Comparison of ENCODE assay signal across 8 mouse cellular contexts in the genomic region with DNA sequence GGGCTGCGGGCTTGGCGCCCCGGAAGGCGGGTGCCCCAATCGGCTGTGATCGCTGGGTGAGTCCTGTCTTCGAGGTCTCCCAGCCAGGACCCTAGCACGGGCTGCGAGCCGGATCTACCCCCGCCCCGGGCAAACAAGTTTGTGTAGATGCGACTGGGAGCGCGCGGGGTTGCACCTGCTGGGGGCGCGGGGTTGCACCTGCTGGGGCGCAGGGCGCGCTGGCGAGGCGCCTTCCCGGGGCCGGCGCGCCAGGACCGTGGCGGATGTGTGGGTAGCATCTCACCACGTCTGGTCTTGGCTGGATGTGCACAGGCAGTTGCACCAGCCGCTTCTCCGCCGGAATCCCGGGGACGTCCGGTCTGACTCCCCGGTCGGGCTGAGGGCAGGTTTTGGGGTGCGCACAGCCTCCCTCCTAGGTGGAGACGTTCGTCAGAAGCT. TPM values are rescaled to one million over a fixed set of nuclear protein-coding genes. Genes with fewer than 3 reads are reported as not detected.
A peak's percentile ranks its signal among the peaks of the same experiment; 100 is the strongest.
DNase-seq lines count a peak whose midpoint lies in the region; ATAC-seq lines count a peak whose summit lies in the region.

No protein-coding gene starts in this region.

- no peaks in the 10 kb centered on the region for H3K36me3 ChIP-seq in heart, embryonic 13.5 days
- no peaks in the 10 kb centered on the region for H3K36me3 ChIP-seq in heart, embryonic 14.5 days (ENCODE audit: control insufficient read depth, insufficient read depth, low read length)
- H3K36me3 ChIP-seq in liver, embryonic 11.5 days (ENCODE audit: control insufficient read depth, insufficient read depth, low read length), result no peaks in the 10 kb centered on the region
- H3K36me3 ChIP-seq in neural tube, embryonic 12.5 days, result no peaks in the 10 kb centered on the region

- no peak overlapping the region for H3K27ac ChIP-seq in heart, embryonic 13.5 days (replicated peaks)
- no peak overlapping the region for H3K27ac ChIP-seq in heart, embryonic 14.5 days (replicated peaks in 1 of 2; ENCODE audit: control insufficient read depth in 1 of 2, insufficient read depth in 1 of 2, low read depth in 2 of 2, low read length in 2 of 2)
- no peak overlapping the region for H3K27ac ChIP-seq in liver, embryonic 11.5 days (ENCODE audit: low read depth, low read length)
- peak overlapping the region; percentile 68; the same call in 1 of the 2 replicates for H3K27ac ChIP-seq in neural tube, embryonic 12.5 days

- 2% methylated on average over 41 of the region's 41 CpGs for WGBS in heart, embryonic 13.5 days
- WGBS in heart, embryonic 14.5 days, result under 1% methylated on average over 41 of the region's 41 CpGs
- WGBS in liver, embryonic 11.5 days, result 1% methylated on average over 41 of the region's 41 CpGs
- WGBS in neural tube, embryonic 12.5 days, result under 1% methylated on average over 41 of the region's 41 CpGs

- DNase-seq in heart, postnatal 25 days (ENCODE audit: low spot score), result no peak
- DNase-seq in cerebellum, postnatal 10 days, result peak; percentile 52 to 65
- peak; percentile 36 for DNase-seq in liver, embryonic 11.5 days (ENCODE audit: low spot score)
- DNase-seq in adipocyte (ENCODE audit: low spot score), result no peak

- H3K9ac ChIP-seq in heart, embryonic 13.5 days, result peak overlapping the region; percentile 79
- H3K9ac ChIP-seq in heart, embryonic 14.5 days (ENCODE audit: low read length), result peak overlapping the region; percentile 64
- no peak overlapping the region for H3K9ac ChIP-seq in liver, embryonic 11.5 days (ENCODE audit: low read depth, low read length)
- peak overlapping the region; percentile 90 for H3K9ac ChIP-seq in neural tube, embryonic 12.5 days

- H3K9me3 ChIP-seq in heart, embryonic 13.5 days, result 0 out of 2 replicates have a peak, but pooled peaks cover 4% of the 10 kb centered on the region
- H3K9me3 ChIP-seq in heart, embryonic 14.5 days (ENCODE audit: control insufficient read depth, low read length), result 0 out of 2 replicates have a peak, but pooled peaks cover 4% of the 10 kb centered on the region
- H3K9me3 ChIP-seq in liver, embryonic 11.5 days (ENCODE audit: control insufficient read depth, low read length), result no peaks in the 10 kb centered on the region
- H3K9me3 ChIP-seq in neural tube, embryonic 12.5 days, result no peaks in the 10 kb centered on the region

- peaks cover 74% of the 10 kb centered on the region for H3K27me3 ChIP-seq in heart, embryonic 13.5 days (replicated peaks)
- H3K27me3 ChIP-seq in heart, embryonic 14.5 days (ENCODE audit: control insufficient read depth, insufficient read depth, low read length), result peaks cover 49% of the 10 kb centered on the region
- peaks cover 38% of the 10 kb centered on the region for H3K27me3 ChIP-seq in liver, embryonic 11.5 days (replicated peaks; ENCODE audit: control insufficient read depth, insufficient read depth, low read length)
- peaks cover 5% of the 10 kb centered on the region; the same call in 1 of the 2 replicates for H3K27me3 ChIP-seq in neural tube, embryonic 12.5 days (replicated peaks)

- no peak for ATAC-seq in heart, embryonic 13.5 days (ENCODE audit: extremely low read depth, insufficient number of reproducible peaks, low FRiP score, low TSS enrichment)
- no peak for ATAC-seq in heart, embryonic 14.5 days (ENCODE audit: insufficient number of reproducible peaks, insufficient read depth, low FRiP score, low read depth)
- no peak for ATAC-seq in liver, embryonic 11.5 days (replicated peaks; ENCODE audit: low FRiP score)
- peak; percentile 55 for ATAC-seq in neural tube, embryonic 12.5 days (ENCODE audit: low FRiP score, low read depth)
- no peak for ATAC-seq in megakaryocyte-erythroid progenitor cell, adult 5-6 weeks (replicated peaks; ENCODE audit: low FRiP score, low TSS enrichment, poor library complexity, severe bottlenecking)

- H3K4me1 ChIP-seq in heart, embryonic 13.5 days, result peaks cover 10% of the 10 kb centered on the region
- peaks cover 2 to 7% of the 10 kb centered on the region in 2 experiments; a peak in 2 of 4 replicates for H3K4me1 ChIP-seq in heart, embryonic 14.5 days (ENCODE audit: control insufficient read depth in 2 of 2, insufficient read depth in 2 of 2, low read length in 2 of 2)
- H3K4me1 ChIP-seq in liver, embryonic 11.5 days (replicated peaks; ENCODE audit: control insufficient read depth, insufficient read depth, low read length), result no peaks in the 10 kb centered on the region
- H3K4me1 ChIP-seq in neural tube, embryonic 12.5 days, result peaks cover 47% of the 10 kb centered on the region

- peak overlapping the region; percentile 98 for H3K4me2 ChIP-seq in heart, embryonic 13.5 days
- peak overlapping the region; percentile 94 for H3K4me2 ChIP-seq in heart, embryonic 14.5 days (ENCODE audit: low read length)
- peak overlapping the region; percentile 82 for H3K4me2 ChIP-seq in liver, embryonic 11.5 days
- peak overlapping the region; percentile 80 for H3K4me2 ChIP-seq in neural tube, embryonic 12.5 days (replicated peaks)

- intact Hi-C loops in heart, postnatal 25 days (cut with DNase I), result loop anchor here (2.0 to 5.0 kb wide), 2 partner anchors 24 to 96 kb away; no protein-coding TSS in a partner anchor

- H3K4me3 ChIP-seq in heart, embryonic 13.5 days, result peak overlapping the region; percentile 64
- peak overlapping the region; percentile 48 to 58 for H3K4me3 ChIP-seq in heart, embryonic 14.5 days (ENCODE audit: control insufficient read depth in 1 of 2, insufficient read depth in 1 of 2, low read depth in 1 of 2, low read length in 2 of 2)
- H3K4me3 ChIP-seq in liver, embryonic 11.5 days (ENCODE audit: low read depth, low read length), result peak overlapping the region; percentile 49
- peak overlapping the region; percentile 85 for H3K4me3 ChIP-seq in neural tube, embryonic 12.5 days

RNA-seq across cellular contexts. Expression of gene Wscd1, which starts 1.5 kb away (rescaled TPM):
- 4.1 and 4.8 TPM in 2 replicates for polyA plus RNA-seq in heart, embryonic 13.5 days (2015; fragmentation: Nextera tagmentation; extraction: Ambion mirVana)
- total RNA-seq in heart, postnatal 25 days (2021), result 10 to 100 TPM in 1 of 2 experiments, 1 to 10 TPM in 1; 8.6 to 12.6 TPM
- 3.7 TPM in 2 replicates for polyA plus RNA-seq in heart, embryonic 14.5 days (2014; fragmentation: Nextera tagmentation; extraction: Ambion mirVana)
- polyA plus RNA-seq in liver, embryonic 11.5 days (2014; fragmentation: Nextera tagmentation; extraction: Ambion mirVana), result 0.97 and 1.2 TPM in 2 replicates
- 66.0 and 67.3 TPM in 2 replicates for polyA plus RNA-seq in neural tube, embryonic 12.5 days (2016; fragmentation: Nextera tagmentation; extraction: Ambion mirVana)
- not detected in 2 replicates for total RNA-seq in megakaryocyte-erythroid progenitor cell, adult 5-6 weeks (2014; fragmentation: Nextera tagmentation)
- total RNA-seq in megakaryocyte-erythroid progenitor cell, adult 5-6 weeks (2017), result not detected in 2 replicates

Comparison
In these comparisons a context has a peak if more than half of its experiments do, and no peak if none do; other contexts are left out.
1. DNase-seq: peak in cerebellum, postnatal 10 days (2 of 2) and liver, embryonic 11.5 days (single experiment); none in heart, postnatal 25 days (single experiment) and adipocyte (single experiment).
2. RNA of gene Wscd1, which starts 1.5 kb away (polyA plus RNA-seq): 66.0 to 67.3 TPM in neural tube, embryonic 12.5 days; 4.1 to 4.8 TPM in heart, embryonic 13.5 days, 3.7 TPM in heart, embryonic 14.5 days and 0.97 to 1.2 TPM in liver, embryonic 11.5 days; every median in the first group is over 10 times any median in the second.
3. Peak in every context shown above with its lines, with median percentiles within 50 percentile points of each other: H3K4me2 ChIP-seq and H3K4me3 ChIP-seq.